Mouse (Mus musculus) cerebellum, postnatal 25 days (tissue): ENCODE results near the gene Slc2a9.
A peak's percentile ranks its signal among the peaks of the same experiment; 100 is the strongest.

Experiments used
- DNase-seq, 2 experiments: peaks; one replicate each; pipeline ENCODE4 v3.0.0; 2021; ENCODE audit warnings: mixed read lengths in 2 of 2

Gene Slc2a9

DNA sequence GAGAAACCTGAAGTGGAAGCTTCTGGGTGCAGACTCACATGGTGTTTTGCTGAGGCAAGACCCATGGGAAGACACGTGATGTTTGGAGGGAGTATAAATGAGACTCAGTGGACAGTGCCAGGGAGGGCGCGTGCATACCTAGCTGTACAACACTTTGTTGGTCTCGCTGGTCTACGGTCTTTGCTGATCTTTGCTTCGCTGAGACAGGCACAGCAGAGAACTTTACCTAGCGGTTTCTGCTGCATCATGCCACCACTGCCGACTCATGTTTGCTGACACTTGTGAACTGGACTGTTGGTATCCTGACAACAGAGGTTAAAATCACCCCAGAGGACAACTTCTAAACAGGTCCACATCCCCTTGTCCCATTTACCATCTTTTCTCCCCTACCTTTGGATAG is 2.9 kb downstream of the Slc2a9 start:
- no peak for DNase-seq

DNA sequence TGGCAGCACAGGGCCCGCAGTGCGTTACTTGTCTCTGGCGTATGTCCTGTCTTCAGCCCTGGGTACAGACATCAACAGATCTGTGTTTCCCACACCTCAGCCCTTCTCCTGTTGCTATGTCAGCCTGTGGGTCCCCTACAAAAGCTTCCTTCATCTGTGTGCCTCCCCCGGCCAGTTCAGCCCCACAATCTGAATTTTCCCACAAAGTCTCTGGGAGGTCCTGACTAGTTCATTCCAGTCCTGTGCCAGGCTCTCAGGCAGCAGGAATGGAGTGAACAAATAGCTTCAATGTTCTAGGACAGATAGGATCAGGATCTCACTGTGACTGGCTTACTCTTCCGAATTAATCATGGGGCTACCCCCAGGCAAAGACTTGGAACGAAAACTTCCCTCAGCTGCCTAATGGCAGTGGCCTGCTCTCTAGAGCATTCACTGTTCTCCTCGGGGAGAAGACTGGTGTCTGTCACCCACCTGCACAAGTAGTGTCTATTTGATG is 3.6 kb downstream of the Slc2a9 start:
- DNase-seq = no peak

DNA sequence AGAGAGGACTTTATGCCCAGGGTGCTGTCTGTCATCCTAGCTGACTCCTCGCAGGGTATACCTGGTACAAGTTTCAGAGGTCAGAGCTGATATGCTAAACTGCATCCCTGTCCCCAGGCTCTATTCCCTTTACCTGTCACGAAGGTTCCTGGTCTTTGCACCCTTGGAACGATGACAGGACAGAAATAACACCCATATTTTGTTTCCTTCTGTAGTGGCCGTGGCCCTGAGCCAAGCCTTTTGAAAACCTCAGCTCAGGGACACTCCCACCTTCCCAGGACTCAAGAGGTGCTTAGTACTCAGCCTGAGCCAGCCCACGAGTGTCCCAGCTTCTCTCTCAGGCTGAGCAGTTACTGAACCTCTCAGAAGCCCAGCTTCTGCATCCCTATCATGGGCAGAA is 4.5 kb downstream of the Slc2a9 start:
- DNase-seq = no peak

DNA sequence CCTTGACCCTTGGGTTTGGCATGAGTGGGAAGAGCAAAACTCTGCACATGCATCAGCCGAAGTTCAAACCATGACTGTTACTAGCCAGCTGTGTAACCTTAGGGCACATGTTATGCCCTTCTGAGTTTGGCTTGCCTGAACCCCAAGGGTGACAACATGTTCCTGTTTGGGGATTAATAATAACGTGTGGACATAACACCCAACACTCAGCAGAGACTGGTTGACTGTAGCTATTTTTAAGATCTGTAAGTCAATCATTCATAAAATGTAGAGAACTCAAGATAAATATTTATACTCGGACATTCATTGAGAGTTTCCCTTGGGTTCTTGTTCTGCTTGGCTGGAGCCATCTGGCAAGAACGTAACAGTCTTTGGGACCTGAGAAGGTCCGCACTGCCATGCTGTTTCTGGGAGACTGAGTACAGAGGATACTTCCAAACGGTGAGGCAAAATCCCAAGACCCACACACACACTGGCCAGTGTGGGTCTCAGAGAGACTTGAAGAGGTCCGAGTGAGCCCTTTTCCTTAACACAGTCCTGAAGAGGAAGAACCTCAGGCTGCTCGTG is 6.4 kb downstream of the Slc2a9 start:
- DNase-seq = no peak

DNA sequence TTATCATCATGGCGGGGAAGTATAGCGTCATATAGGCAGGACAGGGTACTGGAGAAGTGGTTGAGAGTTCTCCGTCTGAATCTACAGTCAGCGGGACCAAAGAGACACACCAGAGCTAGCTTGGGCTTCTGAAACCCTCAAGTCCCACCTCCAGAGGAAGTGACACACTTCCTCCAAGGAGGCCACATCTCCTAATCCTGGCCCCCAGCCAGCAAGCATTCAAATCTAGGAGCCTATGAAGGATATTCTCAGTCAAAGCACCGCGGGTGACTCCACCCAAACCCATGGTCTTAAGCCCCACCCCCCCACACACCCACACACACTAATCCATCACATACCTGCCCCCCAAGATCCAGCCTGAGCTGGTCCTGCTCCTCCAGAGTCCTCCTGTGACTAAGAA is 9.1 kb downstream of the Slc2a9 start:
- DNase-seq = no peak

DNA sequence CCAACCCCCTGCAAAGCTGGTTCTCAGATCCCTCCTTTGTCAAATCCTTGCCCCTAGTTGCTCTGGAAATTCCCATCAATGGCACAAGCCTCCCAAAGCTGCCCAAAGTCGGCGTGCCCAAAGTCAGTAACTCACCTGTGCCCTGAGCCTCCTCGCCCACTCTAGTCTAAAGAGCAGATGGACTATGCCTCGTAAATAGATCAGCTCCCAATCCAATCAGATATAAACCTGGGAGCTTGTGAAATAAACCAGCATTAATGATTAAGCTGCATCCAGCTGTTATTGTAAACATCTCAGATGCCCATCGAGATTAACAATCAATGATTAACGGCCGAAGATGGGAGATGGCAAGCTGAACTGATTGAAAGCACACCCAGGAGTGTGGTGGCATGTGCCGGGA is 11.2 kb downstream of the Slc2a9 start:
- DNase-seq = no peak

DNA sequence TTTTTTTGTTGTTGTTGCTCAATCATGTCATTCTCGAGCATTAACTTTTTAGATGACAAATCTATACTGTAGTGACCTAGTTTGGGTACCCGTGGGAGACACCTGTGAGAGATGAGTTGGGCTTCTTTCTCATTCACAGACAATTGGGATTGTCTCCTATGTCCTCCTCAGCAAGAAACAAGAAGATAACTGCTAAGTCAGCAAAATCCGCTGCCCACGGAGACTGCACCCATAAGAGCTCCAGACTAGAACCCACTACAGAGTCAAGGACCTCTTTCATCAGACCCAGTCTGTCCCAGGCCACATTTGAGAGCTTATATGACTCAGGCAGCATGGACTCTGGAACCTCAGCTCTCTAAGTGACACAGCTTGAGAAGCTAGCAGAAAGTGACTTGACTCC is 13.2 kb downstream of the Slc2a9 start:
- DNase-seq = no peak

DNA sequence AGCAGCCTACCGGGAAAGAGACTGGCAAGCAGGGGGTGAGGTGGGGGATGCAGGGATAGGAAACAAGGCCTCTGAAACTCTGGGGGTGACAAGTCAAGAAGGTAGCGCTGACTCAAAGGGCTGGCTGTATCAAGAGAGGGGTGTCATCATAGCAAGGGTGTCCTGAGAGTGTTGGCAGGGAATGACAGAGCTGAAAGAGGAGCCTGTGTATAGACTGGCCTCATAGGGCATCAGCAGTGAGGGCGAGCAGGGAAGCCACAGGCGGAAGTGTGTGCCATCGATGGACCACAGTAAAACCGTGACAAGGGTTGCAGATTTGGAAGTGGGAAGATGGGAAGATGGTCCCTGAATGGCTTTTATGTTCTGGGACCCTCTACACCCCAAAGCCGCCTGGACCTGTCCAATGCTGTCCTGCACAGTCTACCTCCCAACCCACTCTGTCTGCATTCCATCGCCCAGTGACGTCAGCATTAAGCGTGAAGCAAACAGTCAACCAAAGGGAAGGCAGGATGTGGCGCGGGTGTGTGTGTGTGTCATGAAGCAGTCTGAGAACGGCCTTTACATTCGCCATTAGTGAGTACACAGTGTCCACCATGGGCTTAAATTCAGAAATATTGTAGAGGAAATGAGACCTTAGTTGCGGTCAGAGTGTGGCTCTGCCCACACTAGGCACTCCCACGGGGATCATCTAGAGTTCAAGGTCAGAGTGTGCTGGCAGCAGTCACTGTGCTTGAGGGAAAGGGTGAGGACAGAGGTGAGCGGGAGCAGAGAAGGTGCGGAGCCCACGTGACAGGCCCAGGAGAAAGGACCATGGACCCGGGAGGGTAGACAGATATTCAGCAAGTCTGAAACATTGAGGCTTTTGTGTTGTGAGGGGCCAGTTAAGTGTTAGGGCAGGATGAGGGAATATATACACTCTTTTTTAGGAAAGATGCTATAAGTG is 14.0 kb downstream of the Slc2a9 start:
- no peak for DNase-seq

DNA sequence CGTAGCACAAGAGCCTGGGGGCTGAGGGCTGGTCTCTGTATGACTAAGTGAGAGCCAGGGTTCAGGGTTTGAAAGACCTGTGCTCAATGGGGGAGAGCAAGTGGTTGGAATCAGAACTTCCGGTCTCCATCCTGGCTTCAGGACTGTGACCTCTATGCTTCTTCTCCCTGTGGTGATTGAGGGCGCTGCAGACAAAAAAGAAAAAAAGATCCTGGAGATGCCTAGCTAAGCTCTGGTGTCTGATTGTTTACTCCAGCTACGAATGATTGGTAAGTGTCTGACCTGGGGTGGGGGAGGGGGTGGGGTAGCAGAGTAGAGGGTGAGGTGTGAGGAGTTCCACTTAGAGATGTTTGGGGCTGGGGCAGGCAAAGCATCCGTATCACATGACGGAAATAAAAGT is 14.9 kb downstream of the Slc2a9 start:
- no peak for DNase-seq

DNA sequence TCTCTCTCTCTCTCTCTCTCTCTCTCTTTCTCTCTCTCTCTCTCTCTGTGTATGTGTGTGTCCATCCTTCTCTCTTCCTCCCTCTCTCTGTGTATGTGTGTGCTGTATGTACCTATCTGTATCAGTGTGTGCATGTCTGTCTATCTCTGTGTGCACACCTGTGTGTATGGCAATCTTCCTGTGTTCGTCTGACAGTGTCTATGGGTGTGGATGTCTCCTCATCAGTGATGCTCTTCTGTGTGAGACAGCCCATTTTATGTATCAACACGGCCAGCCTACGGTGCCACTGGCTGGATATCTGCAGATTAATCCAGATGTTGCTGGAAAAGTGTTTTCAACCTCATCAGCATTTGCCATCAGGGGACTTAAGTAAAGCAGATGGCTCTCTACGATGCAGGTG is 15.7 kb downstream of the Slc2a9 start:
- no peak for DNase-seq

DNA sequence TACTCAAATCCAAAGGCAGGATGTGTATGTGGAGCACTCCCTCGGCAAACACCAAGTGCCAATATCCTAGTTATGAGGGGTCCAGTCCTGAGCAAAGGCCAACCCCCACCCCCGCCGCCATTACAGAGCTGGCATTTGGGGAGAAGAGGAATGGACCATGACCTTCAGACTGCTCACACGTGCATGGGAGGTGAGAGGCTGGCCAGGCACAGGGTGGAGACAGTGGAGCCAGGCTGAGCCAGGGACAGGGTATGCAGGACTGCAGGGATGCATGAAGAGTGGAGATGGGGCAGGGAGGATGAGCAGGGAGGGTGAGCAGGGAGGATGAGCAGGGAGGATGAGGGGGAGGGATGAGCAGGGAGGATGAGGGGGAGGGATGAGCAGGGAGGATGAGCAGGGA is 17.0 kb downstream of the Slc2a9 start:
- DNase-seq = no peak

DNA sequence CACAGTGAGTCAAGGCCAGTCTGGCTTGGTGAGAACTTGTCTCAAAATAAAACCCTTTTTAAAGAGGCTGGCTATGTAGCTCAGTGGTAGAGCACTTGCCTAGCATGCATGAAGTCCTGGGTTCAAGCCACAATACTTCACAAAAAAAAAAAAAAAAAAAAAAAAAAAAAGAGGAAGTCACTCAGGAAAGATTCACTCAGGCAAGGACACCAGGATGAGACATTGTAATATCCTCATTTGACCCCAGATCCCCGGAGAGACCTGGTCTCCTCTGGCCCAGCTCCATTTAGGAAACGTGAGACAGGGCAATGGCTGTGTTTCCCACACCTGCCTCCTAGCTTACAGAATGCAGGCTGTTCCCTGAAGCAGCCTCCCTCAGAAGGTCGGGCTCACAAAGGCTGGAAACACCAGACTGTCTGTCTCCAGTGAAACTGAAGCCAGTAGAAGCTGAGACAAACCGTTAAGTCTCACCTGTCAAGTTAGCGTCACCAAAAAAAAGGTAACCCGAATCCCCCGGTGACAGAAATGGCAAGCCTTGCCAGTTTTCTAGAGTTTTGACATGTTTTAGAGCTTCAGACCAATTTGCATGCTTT is 19.3 kb downstream of the Slc2a9 start:
- DNase-seq = no peak

DNA sequence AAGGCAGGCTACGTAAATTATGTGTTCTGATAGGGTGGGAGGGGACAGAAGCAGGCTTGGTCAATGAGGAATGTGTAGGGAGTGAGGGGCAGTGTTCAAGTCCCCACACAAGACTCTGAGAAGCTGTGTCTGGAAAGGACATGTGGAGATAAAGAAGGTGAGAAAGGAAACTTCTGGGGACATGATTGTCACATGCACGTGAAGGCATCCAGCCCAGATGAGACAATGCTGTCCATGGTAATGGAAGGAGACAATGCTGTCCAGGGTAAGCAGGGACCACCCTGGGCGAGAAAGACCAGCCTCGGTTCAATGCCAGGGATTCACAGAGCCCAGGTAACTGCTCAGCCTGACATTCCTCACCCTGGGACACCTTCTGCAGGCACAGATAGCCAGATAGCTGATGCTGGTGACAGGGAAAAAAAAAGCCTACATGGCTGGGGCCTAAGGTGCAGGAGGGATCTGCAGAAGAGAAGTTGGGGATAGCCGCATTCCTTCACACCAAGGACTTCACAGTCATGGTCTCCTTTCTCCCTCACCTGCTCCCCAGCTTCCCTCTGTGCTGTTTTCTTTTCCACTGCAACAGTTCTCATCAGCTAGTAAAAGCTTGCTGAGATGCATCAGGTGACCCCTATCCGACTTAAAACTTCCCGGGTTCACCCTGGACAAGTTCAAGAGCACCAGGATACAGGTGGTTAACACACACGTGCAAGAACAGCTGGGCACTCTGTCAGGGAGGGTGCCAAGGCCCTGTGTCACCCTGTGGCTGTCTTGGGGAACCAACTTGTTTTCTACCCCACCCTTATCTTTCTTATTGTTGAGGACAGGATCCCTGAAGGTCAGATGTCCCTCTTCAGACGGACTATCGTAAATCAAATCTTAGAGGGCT is 21.9 kb downstream of the Slc2a9 start:
- DNase-seq = no peak

DNA sequence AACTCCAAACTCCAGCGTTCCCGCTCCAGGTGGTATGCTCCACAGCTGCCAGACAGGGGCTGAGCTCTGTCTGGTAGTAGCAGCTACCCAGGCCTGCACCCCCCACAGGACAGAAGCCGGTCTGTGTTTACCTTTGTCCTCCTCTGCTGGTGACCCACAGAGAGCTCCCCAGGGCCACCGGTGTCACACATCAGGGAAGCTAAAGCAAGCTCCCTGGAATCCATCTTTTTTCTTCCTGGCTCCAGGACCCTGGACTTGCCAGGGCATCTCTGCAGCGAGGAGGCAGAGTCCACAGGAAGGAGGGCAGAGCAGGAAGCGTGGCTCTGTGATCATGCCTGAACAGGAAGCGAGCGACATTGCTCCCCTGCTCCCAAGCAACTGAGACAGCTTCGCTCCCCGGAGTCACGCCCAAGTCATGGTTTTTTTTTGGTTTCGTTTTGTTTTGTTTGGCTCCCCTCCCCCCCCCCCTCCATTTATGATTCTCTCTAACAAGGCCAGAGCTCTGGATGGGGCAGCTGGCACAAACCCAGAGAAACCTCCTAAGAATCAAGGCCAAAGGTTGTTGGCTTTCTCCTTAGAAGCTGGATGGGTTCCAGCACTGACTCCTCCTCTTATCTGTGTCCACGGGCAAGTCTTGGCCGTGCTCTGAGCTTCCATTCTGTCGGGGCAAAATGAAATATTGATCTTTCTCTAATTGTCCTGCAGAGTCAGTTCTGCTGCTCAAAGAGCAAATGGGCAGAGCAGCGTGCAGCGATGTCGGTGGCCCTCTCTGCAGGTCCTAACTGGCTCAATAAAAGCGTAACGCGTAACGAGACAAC is 22.8 kb downstream of the Slc2a9 start:
- peak; percentile 56 to 57 for DNase-seq

DNA sequence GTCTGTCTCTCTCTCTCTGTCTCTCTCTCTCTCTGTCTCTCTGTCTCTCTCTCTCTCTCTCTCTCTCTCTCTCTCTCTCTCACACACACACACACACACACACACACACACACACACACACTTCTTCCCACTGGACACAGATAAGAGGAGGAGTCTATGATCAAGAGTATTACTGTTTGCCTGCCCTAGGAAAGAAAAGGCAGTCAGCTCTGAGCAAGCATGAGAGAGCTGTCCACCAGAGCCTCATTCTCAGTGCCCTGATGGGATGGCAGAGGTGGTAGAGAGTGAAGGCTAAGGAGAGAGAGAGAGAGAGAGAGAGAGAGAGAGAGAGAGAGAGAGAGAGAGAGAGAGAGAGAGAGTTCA is 23.4 kb downstream of the Slc2a9 start:
- DNase-seq = peak in 1 of 2 experiments; percentile 27

DNA sequence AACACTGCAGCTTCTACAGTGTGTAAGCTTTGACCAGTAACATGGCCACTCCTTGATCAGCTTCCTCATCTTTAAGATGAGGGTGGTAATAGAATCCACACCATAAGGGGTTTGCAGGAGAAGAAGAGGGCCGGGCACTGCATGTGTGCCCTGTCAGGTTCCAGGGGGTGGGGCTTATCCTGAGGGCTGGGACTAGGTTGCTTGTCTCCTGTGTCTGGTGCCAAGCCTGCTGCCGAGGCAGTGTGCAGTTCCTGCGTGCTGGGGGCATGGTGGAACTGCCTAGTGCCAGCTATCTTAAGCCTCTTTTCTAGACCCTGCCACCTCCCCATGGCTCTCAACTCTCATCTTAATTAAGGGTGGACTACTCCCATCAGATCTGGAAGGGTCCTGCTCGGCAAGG is 23.9 kb downstream of the Slc2a9 start:
- DNase-seq = peak; percentile 62 to 71

DNA sequence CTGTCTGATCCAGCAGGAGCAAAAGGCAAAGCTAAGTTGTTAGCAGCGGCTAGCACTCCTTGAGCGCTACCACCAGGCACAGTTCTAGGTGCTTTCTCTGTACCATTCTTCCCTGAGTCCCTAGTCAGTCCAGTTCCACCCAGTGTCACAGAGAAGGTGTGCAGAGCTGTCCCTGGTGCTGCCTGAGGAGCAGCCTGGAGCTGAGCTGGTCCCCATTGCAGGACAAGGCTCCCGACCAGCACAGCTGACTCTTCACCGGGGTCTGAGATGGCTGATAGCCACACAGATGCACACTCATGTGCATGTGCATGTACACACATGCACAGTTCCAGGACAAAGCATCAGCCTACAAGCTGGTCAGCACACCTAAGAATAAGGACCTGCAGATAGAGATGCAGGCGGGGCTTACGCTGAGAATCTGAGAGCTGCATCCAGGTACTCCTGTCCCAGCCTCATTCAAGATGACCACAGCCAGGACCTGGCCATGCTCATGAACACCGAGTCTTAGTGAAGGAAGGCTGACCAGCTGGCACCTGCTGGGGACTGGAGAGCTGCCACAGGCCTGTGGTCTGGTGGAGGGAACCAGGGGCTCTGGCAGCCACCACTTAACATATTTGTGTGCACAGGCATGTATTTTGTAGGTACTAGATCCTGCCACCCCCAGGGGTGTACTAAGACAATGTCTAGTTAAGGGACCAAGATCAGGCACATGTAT is 25.1 kb downstream of the Slc2a9 start:
- DNase-seq = peak; percentile 84 to 88

DNA sequence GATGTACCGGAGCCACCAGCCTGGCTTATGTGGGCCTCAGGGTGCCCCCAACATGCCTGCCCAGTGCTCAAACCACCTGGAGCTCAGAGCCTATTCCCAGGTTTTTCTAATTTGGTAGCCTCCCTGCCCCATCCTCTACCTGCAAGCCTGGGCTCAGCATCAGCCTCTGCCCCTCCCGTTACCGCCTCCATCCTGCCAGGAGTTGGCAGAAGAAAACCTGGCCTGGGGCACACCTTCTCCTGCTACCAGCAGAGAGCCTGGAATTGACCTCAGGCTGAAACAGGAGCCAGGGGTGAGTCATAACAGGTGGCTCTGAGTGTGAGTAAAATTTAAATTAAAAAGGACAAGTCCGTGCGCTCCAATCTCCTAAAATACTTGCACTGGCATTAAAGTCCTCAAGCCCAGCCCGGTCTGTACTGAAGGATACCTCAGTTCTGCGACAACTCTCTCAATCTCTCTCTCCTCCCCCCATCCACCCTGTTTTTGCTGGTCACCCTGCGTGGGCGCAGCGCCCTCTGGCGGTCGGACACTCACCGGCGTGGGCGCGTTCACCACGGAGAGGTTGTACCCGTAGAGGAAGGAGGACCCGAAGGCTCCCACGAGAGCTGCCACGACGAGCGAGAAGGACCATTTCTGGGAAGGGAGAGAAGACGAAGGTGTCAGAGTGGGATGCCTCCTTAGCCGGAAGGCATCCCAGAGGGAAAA is 25.9 kb downstream of the Slc2a9 start:
- DNase-seq = peak; percentile 85 to 92

DNA sequence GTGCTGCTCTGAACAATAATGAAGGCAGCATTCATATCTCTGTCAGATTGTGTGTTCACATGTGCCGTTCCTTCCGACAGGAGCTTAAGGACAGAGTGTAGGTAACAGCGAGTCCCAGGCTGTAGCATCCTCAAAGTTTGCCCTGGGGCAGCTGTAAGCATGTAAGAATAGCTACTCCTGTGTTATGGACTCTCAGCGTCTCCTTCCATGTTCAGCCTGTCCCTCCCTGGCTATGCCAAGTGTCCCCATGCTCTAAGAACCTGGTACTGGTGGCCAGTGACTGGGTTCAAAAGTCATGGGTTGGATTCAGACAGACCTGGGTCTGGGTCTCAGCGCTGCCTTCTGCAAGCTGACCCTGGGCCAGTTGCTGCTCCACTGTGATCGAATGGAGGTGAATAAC is 32.1 kb downstream of the Slc2a9 start:
- DNase-seq = peak in 1 of 2 experiments; percentile 2

DNA sequence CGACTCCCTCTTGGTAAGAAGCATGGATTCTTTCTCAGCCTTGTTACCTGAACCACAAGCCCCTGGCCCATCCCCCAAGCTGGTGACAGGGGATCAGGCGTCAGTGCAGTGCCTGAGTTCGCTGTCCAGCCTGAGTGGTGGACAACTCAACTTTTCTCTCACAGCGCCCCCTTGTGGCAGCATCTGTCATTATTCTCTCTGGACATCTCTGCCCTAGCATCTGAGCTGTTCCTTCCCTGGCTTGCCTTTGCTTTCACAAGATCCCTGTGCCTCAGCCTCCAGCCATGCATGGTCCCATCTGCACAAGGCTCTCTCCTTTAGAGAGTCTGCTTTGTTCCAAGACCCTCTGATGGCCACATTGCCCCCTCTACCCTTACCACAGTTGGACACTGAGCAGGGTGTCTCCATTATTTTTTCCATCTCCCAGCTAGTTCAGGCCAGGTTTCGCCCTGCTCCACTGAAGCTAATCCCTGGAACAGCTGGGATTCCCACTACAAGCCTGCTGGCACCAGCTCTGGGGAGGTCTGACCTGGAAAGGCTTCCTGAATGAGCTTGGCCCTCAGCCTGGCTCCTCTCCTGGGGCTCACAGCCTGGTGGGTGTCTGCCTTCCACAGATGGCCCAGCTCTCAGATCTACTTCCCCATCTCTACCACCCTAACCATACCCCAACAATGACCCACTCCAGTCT is 32.9 kb downstream of the Slc2a9 start:
- DNase-seq = peak; percentile 88 to 93
